Mouse (Mus musculus): Measurements from ENCODE around the gene Msantd1. TPM values are rescaled to one million over a fixed set of nuclear protein-coding genes. Genes with fewer than 3 reads are reported as not detected.
A peak's percentile ranks its signal among the peaks of the same experiment; 100 is the strongest.

Gene Msantd1
- polyA plus RNA-seq, 1 experiment, result 1.1 TPM

DNA sequence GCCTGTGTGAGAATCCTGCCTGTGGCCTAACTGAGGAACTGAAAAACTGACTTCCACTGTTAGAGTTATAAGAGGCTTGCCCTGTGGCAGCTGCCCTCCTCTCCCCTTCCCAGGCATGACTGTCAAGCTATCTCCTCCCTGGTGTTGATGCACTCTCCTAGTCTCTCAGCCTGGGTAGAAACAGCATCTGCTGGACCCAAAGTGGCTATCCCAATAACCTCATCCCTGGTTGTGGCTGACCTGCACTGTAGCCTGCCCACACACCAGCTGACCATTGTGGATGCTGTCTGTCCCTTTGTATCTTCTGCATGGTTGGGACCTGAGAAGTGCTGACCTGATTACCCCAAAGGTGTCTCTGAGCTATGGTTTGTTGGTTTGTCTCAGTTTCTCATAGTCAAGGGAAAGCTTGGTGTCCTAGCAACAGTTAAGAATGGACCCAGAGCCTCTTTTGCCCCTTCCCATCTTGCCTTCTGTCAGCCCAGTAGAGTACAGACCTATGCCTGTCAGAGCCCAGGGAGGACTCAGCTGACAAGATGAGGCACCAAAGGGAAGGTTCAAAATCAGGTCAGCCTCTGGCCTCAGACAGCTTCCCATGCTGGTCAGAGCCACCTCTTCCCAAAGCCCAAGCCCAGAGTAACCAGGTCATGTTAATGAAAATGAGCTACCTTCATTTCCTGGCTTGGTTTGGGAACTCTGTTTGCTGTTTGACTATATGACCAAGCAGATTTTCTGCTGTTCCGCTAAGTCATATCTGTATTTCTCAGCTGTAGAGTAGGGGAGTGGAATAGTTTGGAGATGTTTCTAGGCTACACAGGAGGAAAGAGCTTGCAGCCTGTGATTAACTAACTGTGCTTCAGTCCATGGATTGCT is 2.1 kb downstream of the Msantd1 start:
- Histone ChIP-seq H3K27ac (ENCODE audit: insufficient read depth, low read depth, low read length) (no peak overlapping the region), H3K36me3 (ENCODE audit: control insufficient read depth, insufficient read depth, low read length) (peaks cover 1% of the 10 kb centered on the region; the same call in 1 of the 2 replicates), H3K27me3 (replicated peaks; ENCODE audit: control insufficient read depth, insufficient read depth, low read length) (no peaks in the 10 kb centered on the region), H3K4me3 (ENCODE audit: insufficient read depth, low read depth, low read length) (no peak overlapping the region), H3K4me1 (ENCODE audit: control insufficient read depth, insufficient read depth, low read length) (no peaks in the 10 kb centered on the region)
- no peak for DNase-seq
- TF ChIP-seq POLR2A (IDR thresholded peaks at IDR 0.05; ENCODE audit: low read depth, low read length), result no peak
- no peak for TF ChIP-seq CTCF (conservative IDR thresholded peaks at IDR 0.05; ENCODE audit: insufficient read depth, insufficient read length, low read depth, low read length)
- 100% methylated on average over 1 of the region's 1 CpGs for WGBS

DNA sequence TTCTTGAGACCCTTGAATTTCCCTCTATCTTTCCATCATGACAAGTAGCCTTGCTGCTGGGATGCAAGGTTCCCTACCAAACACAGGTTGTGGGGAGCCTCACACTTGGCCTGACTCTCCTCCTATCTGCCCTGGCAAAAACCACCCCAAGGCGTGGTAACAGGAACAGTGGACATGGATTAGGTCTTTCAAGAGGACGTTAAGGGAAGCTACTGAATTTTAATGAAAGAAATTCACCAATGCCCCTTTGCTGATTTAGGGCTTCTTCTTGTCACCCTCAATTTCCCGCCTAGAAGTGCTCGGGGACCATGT is 2.6 kb downstream of the Msantd1 start:
- TF ChIP-seq POLR2A (IDR thresholded peaks at IDR 0.05; ENCODE audit: low read depth, low read length) (no peak), CTCF (conservative IDR thresholded peaks at IDR 0.05; ENCODE audit: insufficient read depth, insufficient read length, low read depth, low read length) (no peak)
- no peaks in the 10 kb centered on the region for H3K27me3 ChIP-seq (replicated peaks; ENCODE audit: control insufficient read depth, insufficient read depth, low read length)
- no peak for DNase-seq
- WGBS, result 81% methylated on average over 4 of the region's 4 CpGs
- H3K36me3 ChIP-seq (ENCODE audit: control insufficient read depth, insufficient read depth, low read length), result peaks cover 1% of the 10 kb centered on the region; the same call in 1 of the 2 replicates
- H3K4me1 ChIP-seq (ENCODE audit: control insufficient read depth, insufficient read depth, low read length), result no peaks in the 10 kb centered on the region
- H3K27ac ChIP-seq (ENCODE audit: insufficient read depth, low read depth, low read length), result no peak overlapping the region
- no peak overlapping the region for H3K4me3 ChIP-seq (ENCODE audit: insufficient read depth, low read depth, low read length)

DNA sequence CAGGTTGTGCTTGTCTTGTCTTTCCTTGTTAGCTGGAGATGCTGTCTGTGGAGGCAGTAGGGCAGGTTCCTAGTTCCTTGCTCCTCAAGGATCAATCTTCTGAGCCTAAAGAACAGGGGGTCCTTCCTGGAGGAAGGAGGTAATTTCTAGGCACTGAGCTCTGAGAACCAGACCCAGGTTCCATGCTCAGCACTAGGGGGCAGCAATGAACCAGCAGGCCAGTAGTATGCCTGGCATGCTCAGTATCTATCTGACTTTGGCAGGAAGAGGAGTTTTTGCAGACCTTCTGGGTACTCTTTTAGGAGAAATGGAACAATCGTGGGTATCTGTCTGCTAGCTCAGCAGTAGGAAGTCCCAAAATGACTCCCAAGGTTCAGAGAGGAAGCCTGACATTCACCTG is 8.0 kb downstream of the Msantd1 start:
- DNase-seq, result peak; percentile 75
- H3K4me3 ChIP-seq (ENCODE audit: insufficient read depth, low read depth, low read length), result no peak overlapping the region
- WGBS, result 3% methylated on average over 1 of the region's 1 CpGs
- H3K27me3 ChIP-seq (replicated peaks; ENCODE audit: control insufficient read depth, insufficient read depth, low read length), result no peaks in the 10 kb centered on the region
- H3K27ac ChIP-seq (ENCODE audit: insufficient read depth, low read depth, low read length), result no peak overlapping the region
- TF ChIP-seq CTCF (conservative IDR thresholded peaks at IDR 0.05; ENCODE audit: insufficient read depth, insufficient read length, low read depth, low read length) (peak; percentile 95), POLR2A (IDR thresholded peaks at IDR 0.05; ENCODE audit: low read depth, low read length) (no peak)
- no peaks in the 10 kb centered on the region for H3K4me1 ChIP-seq (ENCODE audit: control insufficient read depth, insufficient read depth, low read length)
- H3K36me3 ChIP-seq (ENCODE audit: control insufficient read depth, insufficient read depth, low read length), result no peaks in the 10 kb centered on the region

DNA sequence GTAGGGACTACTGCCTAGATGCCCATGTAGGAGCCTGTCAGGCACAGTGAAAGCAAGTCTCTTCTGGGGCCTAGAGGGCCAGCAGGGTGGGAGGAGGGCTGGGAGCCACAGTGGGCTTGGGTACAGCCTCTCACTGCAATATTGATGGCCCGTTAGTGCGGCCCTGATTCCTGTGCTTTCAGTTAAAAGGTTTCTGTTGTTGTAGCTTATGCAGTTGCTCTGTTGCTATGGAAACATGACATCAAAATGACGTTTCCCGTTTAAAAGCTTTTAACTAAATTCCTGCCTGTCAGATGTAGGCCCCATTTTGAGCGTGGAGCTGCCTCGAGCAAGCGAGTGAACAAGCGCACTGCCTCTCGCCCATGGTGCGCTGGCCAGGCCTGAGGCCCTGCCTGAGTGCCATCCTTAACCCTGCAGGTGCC is 9.4 kb downstream of the Msantd1 start:
- 76% methylated on average over 10 of the region's 10 CpGs for WGBS
- no peaks in the 10 kb centered on the region for H3K36me3 ChIP-seq (ENCODE audit: control insufficient read depth, insufficient read depth, low read length)
- H3K27ac ChIP-seq (ENCODE audit: insufficient read depth, low read depth, low read length), result no peak overlapping the region
- no peaks in the 10 kb centered on the region for H3K4me1 ChIP-seq (ENCODE audit: control insufficient read depth, insufficient read depth, low read length)
- no peaks in the 10 kb centered on the region for H3K27me3 ChIP-seq (replicated peaks; ENCODE audit: control insufficient read depth, insufficient read depth, low read length)
- DNase-seq, result no peak
- H3K4me3 ChIP-seq (ENCODE audit: insufficient read depth, low read depth, low read length), result no peak overlapping the region
- TF ChIP-seq CTCF (conservative IDR thresholded peaks at IDR 0.05; ENCODE audit: insufficient read depth, insufficient read length, low read depth, low read length) (no peak), POLR2A (IDR thresholded peaks at IDR 0.05; ENCODE audit: low read depth, low read length) (no peak)

DNA sequence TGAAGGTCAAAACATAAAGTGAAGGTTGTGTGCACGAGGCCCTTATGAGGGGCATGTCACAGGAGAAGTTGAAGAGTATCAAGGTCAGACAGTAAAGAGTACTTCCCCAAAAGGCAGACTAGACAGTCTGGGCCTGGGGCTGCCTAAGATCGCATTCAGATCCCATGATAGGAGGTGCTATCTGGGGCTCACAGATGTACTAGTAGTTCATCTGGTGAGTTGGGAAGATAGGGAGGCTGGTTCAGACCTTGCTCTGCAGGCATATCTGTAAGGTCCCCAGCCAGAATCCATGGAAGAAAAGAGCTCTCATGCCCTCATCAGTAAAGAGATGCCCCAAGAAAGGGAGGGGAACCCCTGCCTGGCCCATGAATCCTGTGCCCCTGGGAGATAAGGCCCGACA is 11.0 kb downstream of the Msantd1 start:
- DNase-seq, result no peak
- Histone ChIP-seq H3K27me3 (replicated peaks; ENCODE audit: control insufficient read depth, insufficient read depth, low read length) (no peaks in the 10 kb centered on the region), H3K27ac (ENCODE audit: insufficient read depth, low read depth, low read length) (no peak overlapping the region), H3K4me3 (ENCODE audit: insufficient read depth, low read depth, low read length) (no peak overlapping the region), H3K36me3 (ENCODE audit: control insufficient read depth, insufficient read depth, low read length) (no peaks in the 10 kb centered on the region), H3K4me1 (ENCODE audit: control insufficient read depth, insufficient read depth, low read length) (no peaks in the 10 kb centered on the region)
- WGBS, result 84% methylated on average over 3 of the region's 3 CpGs
- TF ChIP-seq POLR2A (IDR thresholded peaks at IDR 0.05; ENCODE audit: low read depth, low read length), result no peak

DNA sequence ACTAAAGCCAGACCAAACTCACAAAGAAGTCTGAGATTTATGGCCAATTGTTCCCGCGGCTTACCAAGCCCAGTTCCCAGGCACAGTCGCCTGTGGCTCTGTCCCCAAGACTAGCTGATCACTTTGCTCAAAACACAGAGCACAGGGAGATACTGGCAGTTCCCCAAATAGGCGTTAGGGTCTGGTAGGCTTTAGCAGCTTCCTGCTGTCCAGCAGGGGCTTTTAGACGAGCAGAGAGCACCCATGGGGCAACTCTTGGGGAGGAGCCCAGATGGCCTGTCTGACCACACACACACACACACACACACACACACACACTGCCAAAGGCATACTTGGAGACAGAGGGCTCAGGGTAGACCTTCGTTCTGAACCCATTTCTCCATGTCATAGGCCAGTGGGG is 14.7 kb downstream of the Msantd1 start:
- H3K27me3 ChIP-seq (replicated peaks; ENCODE audit: control insufficient read depth, insufficient read depth, low read length), result no peaks in the 10 kb centered on the region
- TF ChIP-seq CTCF (conservative IDR thresholded peaks at IDR 0.05; ENCODE audit: insufficient read depth, insufficient read length, low read depth, low read length) (no peak), POLR2A (IDR thresholded peaks at IDR 0.05; ENCODE audit: low read depth, low read length) (no peak)
- WGBS, result 57% methylated on average over 6 of the region's 6 CpGs
- no peak overlapping the region for H3K4me3 ChIP-seq (ENCODE audit: insufficient read depth, low read depth, low read length)
- no peak overlapping the region for H3K27ac ChIP-seq (ENCODE audit: insufficient read depth, low read depth, low read length)
- no peaks in the 10 kb centered on the region for H3K36me3 ChIP-seq (ENCODE audit: control insufficient read depth, insufficient read depth, low read length)
- no peak for DNase-seq
- no peaks in the 10 kb centered on the region for H3K4me1 ChIP-seq (ENCODE audit: control insufficient read depth, insufficient read depth, low read length)

DNA sequence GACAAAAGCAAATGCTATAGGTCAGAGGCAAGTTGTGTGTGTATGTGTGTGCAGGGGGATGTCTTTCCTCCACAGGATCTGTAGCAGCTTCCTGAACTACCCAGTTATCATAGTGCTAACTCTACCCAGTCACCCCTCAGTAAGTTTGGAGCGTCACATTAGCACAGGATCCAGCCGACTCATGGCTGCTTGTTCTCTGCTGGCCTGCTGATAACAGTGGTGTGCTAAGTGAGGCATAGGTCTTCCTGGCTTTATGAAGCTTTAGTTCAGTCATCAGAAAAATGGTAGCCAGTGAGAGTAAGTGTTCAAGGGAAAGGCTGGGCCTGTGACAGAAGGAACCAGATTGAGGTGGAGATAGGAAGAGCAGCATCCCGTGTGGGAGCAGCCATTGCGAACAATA is 16.1 kb downstream of the Msantd1 start:
- no peak for DNase-seq
- Histone ChIP-seq H3K4me1 (ENCODE audit: control insufficient read depth, insufficient read depth, low read length) (no peaks in the 10 kb centered on the region), H3K4me3 (ENCODE audit: insufficient read depth, low read depth, low read length) (no peak overlapping the region), H3K36me3 (ENCODE audit: control insufficient read depth, insufficient read depth, low read length) (no peaks in the 10 kb centered on the region), H3K27ac (ENCODE audit: insufficient read depth, low read depth, low read length) (no peak overlapping the region), H3K27me3 (replicated peaks; ENCODE audit: control insufficient read depth, insufficient read depth, low read length) (no peaks in the 10 kb centered on the region)
- no peak for TF ChIP-seq POLR2A (IDR thresholded peaks at IDR 0.05; ENCODE audit: low read depth, low read length)
- TF ChIP-seq CTCF (conservative IDR thresholded peaks at IDR 0.05; ENCODE audit: insufficient read depth, insufficient read length, low read depth, low read length), result no peak
- 92% methylated on average over 4 of the region's 4 CpGs for WGBS

All from kidney, adult 2 months (tissue).